Mouse (Mus musculus): ENCODE results near the gene Atp5mpl. TPM values are rescaled to one million over a fixed set of nuclear protein-coding genes. Genes with fewer than 3 reads are reported as not detected.
"Not testable (repeated sequence)": the region's sequence is repeated elsewhere in the genome, so short reads cannot be mapped to it uniquely, and the experiment has no call there.

The Atp5mpl gene
- total RNA-seq, 2 experiments from 2014 or later: 375 to 382 TPM

DNA sequence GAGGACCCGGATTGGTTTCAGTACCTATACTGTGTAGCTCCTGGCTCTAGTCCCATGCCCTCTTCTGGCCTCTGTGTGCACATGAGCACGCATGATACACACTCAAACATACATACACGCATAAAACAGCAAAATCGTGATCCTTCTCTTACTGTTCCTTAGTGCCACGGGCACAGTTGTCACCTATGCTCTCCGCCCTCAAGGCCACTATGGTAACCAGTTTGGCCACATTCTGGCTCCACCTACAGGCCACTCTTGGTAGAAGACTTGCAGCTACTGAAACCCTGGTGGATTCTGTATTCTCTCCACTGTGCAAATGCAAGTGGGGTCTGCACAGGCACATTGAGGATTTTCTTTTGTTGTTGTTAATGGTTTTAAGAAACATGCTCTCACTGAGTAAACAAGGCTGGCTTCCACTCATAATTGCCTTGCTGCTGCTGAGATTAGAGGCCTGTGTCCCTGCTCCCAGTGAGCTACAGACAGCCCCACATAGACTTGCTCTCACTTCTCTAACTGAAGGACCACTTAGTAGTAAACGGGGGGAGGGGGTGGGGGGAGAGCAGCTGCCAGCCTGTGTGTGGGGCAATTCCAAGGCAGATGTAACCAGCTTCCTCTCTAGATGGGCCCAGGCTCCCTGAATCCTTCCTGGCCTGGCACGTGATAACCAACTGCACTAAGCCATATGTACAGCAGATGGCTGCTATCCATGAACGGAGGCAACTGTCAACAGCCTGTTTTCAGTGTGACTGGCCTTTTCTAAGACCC, 8.5 kb downstream of the Atp5mpl start:
- peak; percentile 65 to 74 for DNase-seq (ENCODE audit: low spot score in 2 of 2)
- intact Hi-C loops (cut with DNase I): no loop called here

- DNase-seq (ENCODE audit: low spot score in 2 of 2): no peak
- intact Hi-C loops (cut with DNase I): no loop called here
These were observed 10.6 kb downstream of the Atp5mpl start for GRCm38 (mm10) chr12:111956173-111956572.

DNA sequence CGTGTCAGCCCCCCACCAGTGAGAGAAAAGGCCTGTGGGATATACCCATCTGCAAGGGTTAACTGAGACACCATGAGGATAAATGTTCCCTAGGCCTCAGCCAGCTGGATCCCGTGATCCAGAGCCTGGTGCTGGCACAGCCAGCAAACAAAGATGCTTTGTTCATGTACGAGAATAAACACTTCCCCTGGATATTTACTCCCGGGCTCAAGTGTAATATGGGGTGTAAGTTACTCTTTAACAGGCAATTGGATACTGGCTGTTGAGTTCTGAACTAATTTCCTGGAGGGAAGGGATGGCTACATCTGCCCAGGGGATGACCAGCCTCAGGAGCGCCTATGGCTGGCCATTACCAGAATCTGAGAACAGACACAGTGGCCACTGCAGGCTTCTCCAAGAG, 15.1 kb downstream of the Atp5mpl start:
- intact Hi-C loops (cut with DNase I): no loop called here
- DNase-seq (ENCODE audit: low spot score in 2 of 2): no peak

DNA sequence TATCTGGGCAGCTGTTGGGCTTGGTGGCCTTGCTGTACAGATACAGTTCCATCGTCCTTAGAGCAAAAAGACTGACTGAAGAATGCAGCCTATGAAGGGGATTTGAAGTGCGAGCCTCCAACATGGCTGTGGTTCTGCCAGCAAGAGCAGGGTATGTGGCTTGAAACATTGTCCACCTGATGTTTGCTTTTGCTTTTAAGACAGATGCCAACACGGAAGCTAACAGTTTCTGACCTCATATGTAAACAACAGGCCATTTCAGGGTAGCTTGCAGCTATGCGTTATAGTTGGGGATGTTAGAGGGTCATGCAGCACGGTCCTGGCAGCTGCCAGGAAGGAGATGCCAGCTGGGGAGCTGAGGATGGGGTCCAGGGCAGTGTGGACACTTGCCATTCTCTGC, 16.3 kb downstream of the Atp5mpl start:
- DNase-seq (ENCODE audit: low spot score in 2 of 2): no peak
- intact Hi-C loops (cut with DNase I): no loop called here

DNA sequence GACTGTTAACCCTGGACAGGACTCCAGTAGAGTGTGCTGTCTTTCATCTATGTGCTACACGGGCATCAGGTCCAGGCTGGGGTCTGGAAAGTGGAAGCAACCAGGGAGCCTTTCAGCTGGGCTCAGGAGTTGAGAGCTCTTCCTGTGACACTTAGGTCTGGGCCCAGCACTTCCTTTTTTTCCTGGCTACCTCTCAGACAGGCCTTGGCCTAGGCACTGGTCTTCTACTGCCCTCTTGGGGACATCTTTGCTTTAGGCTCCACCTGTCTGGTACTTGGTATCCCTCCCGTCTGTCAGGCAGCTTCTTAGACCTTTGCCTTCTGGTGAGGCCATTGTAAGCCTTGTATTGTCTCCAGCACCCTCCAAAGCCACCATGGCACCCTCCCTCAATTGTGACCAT, 20.1 kb downstream of the Atp5mpl start:
- peak; percentile 31 to 55 for DNase-seq (ENCODE audit: low spot score in 2 of 2)
- intact Hi-C loops (cut with DNase I): loop anchor here (1.0 kb wide), 1 partner anchor 68 kb away; no protein-coding TSS in a partner anchor

DNA sequence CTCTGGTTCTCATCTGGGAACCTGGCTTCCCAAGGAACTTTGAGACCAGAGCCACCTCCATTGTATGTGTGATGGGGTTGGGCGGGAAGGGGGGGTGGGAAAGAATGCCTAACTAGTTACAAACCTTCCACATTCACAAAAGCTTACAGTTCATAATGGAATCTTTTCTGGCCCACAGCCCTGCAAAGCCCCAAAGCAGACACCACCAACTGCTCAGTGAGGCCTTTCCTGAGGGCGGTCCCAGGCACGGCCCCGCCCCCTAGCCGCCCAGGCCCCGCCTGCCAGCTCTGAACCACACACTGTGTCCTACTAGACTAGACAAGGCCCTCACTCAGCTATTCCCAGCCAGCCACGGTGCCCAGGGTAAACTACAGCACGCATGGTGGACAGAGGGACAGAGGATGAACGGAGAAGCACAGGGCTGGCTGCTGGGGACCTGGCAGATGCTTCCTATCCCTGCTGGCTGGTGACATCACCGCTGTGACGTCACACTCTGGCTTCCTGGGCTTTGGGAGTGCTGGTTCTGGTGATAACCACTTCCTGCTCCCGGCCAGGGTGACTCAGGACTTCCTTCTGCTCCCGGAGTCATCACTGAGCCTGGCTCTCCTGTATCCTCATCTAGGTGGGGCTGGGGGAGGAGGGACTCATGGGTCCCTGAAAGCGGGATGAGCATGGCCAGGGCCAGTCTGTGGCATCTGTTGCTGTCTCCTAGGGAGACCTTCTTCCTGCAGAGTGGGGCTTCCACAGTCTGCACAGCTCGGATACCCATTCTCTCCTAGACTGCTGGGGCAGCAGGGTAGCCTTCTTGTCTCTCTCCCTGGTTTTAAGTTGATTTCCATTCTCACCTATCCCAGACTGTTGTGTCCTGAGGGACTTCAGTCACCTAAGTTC, 20.8 kb downstream of the Atp5mpl start:
- not testable (repeated sequence) for DNase-seq (ENCODE audit: low spot score in 2 of 2)
- intact Hi-C loops (cut with DNase I): loop anchor here (1.0 kb wide), 1 partner anchor 68 kb away; no protein-coding TSS in a partner anchor

GRCm38 (mm10) chr12:111945115-111945514, 21.7 kb downstream of the Atp5mpl start:
- no peak for DNase-seq (ENCODE audit: low spot score in 2 of 2)
- intact Hi-C loops (cut with DNase I): no loop called here

DNA sequence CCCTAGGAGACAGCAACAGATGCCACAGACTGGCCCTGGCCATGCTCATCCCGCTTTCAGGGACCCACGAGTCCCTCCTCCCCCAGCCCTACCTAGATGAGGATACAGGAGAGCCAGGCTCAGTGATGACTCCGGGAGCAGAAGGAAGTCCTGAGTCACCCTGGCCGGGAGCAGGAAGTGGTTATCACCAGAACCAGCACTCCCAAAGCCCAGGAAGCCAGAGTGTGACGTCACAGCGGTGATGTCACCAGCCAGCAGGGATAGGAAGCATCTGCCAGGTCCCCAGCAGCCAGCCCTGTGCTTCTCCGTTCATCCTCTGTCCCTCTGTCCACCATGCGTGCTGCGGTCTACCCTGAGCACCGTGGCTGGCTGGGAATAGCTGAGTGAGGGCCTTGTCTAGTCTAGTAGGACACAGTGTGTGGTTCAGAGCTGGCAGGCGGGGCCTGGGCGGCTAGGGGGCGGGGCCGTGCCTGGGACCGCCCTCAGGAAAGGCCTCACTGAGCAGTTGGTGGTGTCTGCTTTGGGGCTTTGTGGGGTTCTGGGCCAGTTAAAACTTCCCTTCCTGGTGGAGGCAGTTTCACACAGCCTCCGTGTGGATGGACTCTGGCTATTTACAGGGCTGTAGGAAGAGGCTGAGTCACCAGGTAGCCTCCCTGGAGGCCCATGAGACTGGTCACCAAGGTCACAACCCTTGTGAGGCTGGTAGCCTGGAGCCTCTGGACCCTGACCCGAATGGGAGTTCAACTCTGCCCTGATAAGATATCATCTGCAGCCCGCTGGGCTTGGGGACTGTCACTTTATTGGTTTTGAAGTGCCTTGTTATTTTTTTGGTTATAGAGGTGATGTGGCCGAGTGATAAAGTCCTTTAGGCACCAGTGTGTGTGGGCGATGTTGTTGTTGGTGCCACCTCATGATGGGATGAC, 22.5 kb downstream of the Atp5mpl start:
- DNase-seq (ENCODE audit: low spot score in 2 of 2); intact Hi-C loops (cut with DNase I): not testable (repeated sequence)

DNA sequence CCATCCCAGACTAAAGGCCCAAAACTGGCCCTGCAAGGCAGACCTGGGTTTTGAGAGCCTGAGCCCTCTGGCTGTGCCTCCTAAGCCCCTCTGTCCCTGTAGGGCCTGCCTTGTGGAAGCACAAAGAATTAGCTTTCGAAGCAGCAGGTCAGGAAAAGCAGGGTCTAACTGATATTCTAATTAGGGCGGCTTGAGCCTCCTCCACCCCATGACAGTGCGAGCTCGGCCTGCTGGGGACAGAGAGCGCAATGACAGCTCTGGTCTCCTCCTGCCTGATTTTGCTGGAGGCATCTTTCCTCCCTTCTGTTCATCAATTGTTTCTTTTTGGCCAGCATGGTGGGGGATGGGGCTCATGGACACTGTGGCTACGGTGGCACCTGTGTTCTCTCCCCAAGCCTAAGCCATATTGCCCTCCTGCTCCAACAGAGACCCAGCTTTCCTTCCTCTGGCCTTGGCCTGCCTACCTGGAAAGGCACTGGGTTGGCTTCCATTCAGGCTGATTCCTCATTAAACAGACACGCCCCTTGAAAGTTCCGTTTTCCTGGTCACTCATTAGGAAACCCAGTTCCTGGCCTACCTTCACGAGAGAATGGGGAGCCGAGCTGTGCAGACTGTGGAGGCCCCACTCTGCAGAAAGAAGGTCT, 23.2 kb downstream of the Atp5mpl start:
- intact Hi-C loops (cut with DNase I): no loop called here
- no peak for DNase-seq (ENCODE audit: low spot score in 2 of 2)

- no peak for DNase-seq (ENCODE audit: low spot score in 2 of 2)
- intact Hi-C loops (cut with DNase I): no loop called here
These were observed 28.1 kb downstream of the Atp5mpl start for GRCm38 (mm10) chr12:111938623-111939177.

DNA sequence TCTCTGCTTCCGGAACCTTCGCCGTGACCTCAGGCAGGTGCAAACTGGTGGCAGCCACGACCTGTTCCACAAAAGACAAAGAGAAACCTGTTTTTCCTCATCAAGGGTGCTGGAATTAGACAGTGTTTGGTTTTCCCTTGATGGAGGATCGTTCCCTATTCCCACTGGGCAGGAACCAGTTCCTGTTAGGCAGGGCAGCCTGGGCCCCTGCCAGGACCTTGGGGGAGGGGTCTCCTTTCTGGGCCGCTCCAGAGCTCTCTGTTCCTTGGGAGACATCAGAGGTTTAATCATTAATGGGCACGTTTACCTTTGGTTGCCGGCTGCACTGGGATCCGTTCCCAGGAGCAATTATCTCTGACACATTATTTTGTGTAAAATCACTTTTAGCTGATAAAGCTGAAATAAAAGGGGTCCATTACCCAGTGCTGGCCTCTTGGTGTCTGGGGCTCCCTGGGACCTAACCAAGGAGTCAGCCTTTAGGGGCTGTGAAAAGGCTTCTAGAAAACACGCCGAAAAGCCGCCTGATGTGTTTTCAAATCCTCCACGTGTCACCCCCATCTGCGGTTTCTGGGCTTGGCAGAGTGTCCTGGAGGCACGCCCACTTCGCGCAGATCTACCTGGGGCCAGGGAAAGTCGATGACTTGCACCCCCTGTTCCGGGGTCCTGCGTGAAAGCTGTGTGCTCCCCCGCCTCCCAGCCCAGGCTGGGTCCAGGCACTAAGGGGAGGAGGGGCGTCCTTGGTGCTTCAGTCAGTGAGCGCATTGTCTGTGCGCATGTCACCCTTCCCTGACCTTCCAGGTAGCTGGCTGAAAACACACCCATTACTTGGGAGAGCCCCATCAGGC, 29.8 kb downstream of the Atp5mpl start:
- intact Hi-C loops (cut with DNase I): loop anchor here (2.0 kb wide), 1 partner anchor 20 kb away; no protein-coding TSS in a partner anchor
- no peak for DNase-seq (ENCODE audit: low spot score in 2 of 2)

GRCm38 (mm10) chr12:111933971-111934370, 32.8 kb downstream of the Atp5mpl start:
- intact Hi-C loops (cut with DNase I): no loop called here
- no peak for DNase-seq (ENCODE audit: low spot score in 2 of 2)

- DNase-seq (ENCODE audit: low spot score in 2 of 2): peak in 1 of 2 experiments; percentile 55
- intact Hi-C loops (cut with DNase I): no loop called here
These were observed 33.6 kb downstream of the Atp5mpl start for GRCm38 (mm10) chr12:111933032-111933704.

DNA sequence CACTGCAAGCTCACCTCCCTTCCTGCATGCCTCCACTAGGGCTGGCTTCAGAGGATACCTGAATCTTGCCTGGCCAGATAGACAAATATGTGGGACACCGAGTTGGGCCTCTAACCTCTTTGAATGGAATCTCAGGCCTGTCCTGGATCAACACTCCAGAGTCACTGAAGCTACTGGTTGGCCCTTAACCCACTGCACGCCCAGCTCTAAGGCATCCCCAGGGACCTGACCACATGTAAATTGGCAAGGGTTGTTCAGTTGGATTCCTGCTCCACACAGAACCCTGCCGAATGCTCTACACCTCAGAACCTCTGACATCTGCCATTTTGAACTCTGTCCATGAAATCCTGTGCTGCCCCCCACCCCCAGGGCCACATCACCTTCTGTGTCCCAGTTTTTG, 34.3 kb downstream of the Atp5mpl start:
- DNase-seq (ENCODE audit: low spot score in 2 of 2): no peak
- intact Hi-C loops (cut with DNase I): no loop called here

DNA sequence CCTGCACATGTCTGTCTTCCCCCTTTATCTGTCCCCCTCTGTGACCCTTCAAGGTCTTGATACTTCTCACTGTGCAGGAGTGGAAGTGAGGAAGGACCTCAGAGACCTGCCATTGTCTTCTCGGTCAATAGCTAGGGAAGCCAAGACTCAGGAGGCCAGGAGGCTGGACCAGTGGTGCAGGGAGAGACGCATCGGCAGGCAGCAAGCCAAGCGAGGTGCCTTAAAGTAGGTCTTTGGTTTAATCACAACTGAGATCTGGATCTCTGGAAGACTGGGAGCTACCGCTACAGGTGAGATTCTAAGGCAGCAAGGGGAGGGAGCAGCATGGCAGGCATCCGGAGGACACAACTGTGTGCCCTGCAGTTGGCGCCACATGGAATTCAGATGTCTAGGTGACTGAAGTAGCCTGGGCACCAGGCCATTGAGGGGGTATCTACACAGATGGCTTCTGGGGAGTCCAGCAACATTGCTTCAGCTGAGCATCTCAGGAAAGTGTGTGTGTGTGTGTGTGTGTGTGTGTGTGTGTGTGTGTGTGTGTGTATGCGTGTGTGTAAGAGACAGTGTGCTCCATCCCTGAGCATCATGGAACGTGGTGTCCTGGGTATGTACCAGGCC, 35.3 kb downstream of the Atp5mpl start:
- intact Hi-C loops (cut with DNase I): no loop called here
- DNase-seq (ENCODE audit: low spot score in 2 of 2): no peak

DNA sequence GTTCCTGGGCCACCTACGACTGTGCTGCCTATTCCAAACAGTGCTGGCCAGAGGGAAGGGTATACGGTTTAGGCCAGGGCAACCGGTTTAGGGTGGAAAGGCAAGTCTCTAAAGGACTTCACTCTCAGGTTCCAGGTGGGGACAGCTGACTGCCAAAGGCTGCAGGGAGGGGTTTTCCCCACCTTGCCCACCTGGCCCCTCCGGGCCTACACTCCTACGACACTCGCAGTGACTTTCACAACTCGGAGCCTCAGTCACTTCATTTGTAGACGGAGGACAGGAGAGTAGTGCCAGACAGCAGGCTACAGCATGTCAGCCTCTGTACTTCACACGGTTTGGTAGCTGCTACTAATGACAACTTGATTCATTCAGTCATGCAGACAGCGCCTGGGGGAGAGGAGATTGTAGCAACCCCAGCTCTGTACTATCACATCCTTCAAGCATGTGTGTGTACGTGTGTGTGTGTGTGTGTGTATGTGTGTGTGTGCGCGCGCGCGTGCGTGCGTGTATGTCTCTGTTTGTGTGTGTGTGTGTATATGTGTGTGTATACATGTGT, 38.3 kb downstream of the Atp5mpl start:
- intact Hi-C loops (cut with DNase I): no loop called here
- no peak for DNase-seq (ENCODE audit: low spot score in 2 of 2)

DNA sequence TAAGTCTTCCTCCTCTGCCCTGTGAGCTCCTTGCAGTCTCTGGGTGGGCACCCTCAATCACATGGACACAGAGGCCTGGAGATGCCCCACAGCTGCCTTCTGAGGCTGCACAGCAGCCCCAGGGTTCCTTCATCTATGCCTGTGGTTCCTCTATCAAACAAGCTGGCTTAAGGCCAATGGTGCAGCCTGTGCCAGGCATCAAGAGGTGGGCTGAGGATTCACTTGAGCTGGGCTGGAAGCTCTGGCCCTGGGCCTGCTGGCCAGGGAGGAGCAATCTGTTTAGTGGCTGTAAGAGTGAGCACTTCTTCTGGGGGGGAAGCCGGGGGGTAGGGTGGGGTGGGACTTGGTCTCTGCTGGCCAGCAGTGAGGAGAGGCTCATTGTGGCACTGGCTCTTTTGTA, 39.4 kb downstream of the Atp5mpl start:
- intact Hi-C loops (cut with DNase I): no loop called here

More for the DNA sequence above, 39.4 kb downstream of the Atp5mpl start:
- peak in 1 of 2 experiments; percentile 21 for DNase-seq (ENCODE audit: low spot score in 2 of 2)

Measured in left cerebral cortex, postnatal 25 days (tissue).